In genomic region chr4:106422597-106422996, GRCm38 (mm10) we compare ENCODE assay signal across 24 mouse cellular contexts. TPM values are rescaled to one million over a fixed set of nuclear protein-coding genes. Genes with fewer than 3 reads are reported as not detected.
DNase-seq lines count a peak whose midpoint lies in the region; ATAC-seq lines count a peak whose summit lies in the region.
"Had no signal": no experiment of that assay in that cellular context is flagged by ENCODE, and none has a peak within 500 bp of the region (broad histone marks: within the 10 kb centered on the region; RNA-seq: fewer than 3 reads in every experiment).

No protein-coding gene starts in this region.

- intact Hi-C loops in heart, postnatal 25 days (cut with DNase I) = no loop called here

- H3K4me3 ChIP-seq in heart, embryonic 10.5 days = no peak overlapping the region

- peaks cover 82% of the 10 kb centered on the region for H3K36me3 ChIP-seq in heart, embryonic 10.5 days

- H3K9me3 ChIP-seq in heart, embryonic 10.5 days = no peaks in the 10 kb centered on the region
- H3K9me3 ChIP-seq: G1E had no signal

- no peak for DNase-seq in frontal cortex, postnatal 10 days (ENCODE audit: low spot score in 2 of 2)
- peak; percentile 24 for DNase-seq in heart, adult 11 months
- DNase-seq in heart, adult 9 months (ENCODE audit: low spot score in 2 of 2) = no peak
- peak; percentile 61 for DNase-seq in heart, embryonic 10.5 days (ENCODE audit: low spot score)
- no peak for DNase-seq in heart, postnatal 25 days (ENCODE audit: low spot score)
- DNase-seq in brain, adult 2 months (ENCODE audit: low read depth, low spot score) = peak; percentile 37
- DNase-seq in thymus, postnatal 4 days = no peak
- DNase-seq: adrenal gland, adult 2 months; adrenal gland, adult 8-10 months; adrenal gland, postnatal 10 days; adrenal gland, postnatal 14 days; adrenal gland, postnatal 25 days; adrenal gland, postnatal 36 days; B cell, adult 2 months; cerebellum, adult 11 months; cerebellum, adult 11-12 months; cerebellum, adult 18-20 months had no signal

- ATAC-seq in frontal cortex, adult (ENCODE audit: low TSS enrichment) = peak; percentile 72
- ATAC-seq: activated CD4-positive, CD25-positive, alpha-beta regulatory T cell, adult 4 months; CD4-positive, CD25-positive, alpha-beta regulatory T cell, adult 4 months; Patski had no signal

- no peak overlapping the region for H3K27ac ChIP-seq in heart, embryonic 10.5 days

- H3K27me3 ChIP-seq in heart, embryonic 10.5 days (ENCODE audit: insufficient read depth, poor library complexity, severe bottlenecking) = no peaks in the 10 kb centered on the region
- H3K27me3 ChIP-seq: CH12.LX, Patski had no signal

- 98% methylated on average over 3 of the region's 3 CpGs for WGBS in heart, embryonic 10.5 days

- H3K4me1 ChIP-seq in heart, embryonic 10.5 days = no peaks in the 10 kb centered on the region

RNA-seq across cellular contexts. Expression of gene Pcsk9, which starts 41.5 kb away (rescaled TPM):
- polyA plus RNA-seq in heart, embryonic 10.5 days (2016; fragmentation: Nextera tagmentation; extraction: Ambion mirVana) = 1.4 and 12.6 TPM in 2 replicates
- not detected for total RNA-seq in heart, postnatal 25 days (2021)
- total RNA-seq: adrenal gland, adult 18-20 months; CH12.LX; G1E had no signal
- polyA plus RNA-seq: activated CD4-positive, CD25-positive, alpha-beta regulatory T cell, adult 4 months; CD4-positive, CD25-positive, alpha-beta regulatory T cell, adult 4 months; G1E had no signal

Comparison
In these comparisons a context has a peak if more than half of its experiments do, and no peak if none do; other contexts are left out.
1. DNase-seq: peak in heart, adult 11 months (single experiment), heart, embryonic 10.5 days (single experiment) and brain, adult 2 months (single experiment); none in frontal cortex, postnatal 10 days (0 of 2), heart, adult 9 months (0 of 2), heart, postnatal 25 days (single experiment) and thymus, postnatal 4 days (single experiment).